Mouse (Mus musculus) T-helper 2 cell (primary cell): ENCODE data around the gene Kif15.

Experiments
- in situ Hi-C: fragments of 300-600 bp; cut with MboI, MseI; formaldehyde crosslinking; loops from one replicate; pipeline ENCODE4 v1.15.1; 2025; ENCODE audit warnings: high pct_unique_total_duplicates

Kif15 gene

DNA sequence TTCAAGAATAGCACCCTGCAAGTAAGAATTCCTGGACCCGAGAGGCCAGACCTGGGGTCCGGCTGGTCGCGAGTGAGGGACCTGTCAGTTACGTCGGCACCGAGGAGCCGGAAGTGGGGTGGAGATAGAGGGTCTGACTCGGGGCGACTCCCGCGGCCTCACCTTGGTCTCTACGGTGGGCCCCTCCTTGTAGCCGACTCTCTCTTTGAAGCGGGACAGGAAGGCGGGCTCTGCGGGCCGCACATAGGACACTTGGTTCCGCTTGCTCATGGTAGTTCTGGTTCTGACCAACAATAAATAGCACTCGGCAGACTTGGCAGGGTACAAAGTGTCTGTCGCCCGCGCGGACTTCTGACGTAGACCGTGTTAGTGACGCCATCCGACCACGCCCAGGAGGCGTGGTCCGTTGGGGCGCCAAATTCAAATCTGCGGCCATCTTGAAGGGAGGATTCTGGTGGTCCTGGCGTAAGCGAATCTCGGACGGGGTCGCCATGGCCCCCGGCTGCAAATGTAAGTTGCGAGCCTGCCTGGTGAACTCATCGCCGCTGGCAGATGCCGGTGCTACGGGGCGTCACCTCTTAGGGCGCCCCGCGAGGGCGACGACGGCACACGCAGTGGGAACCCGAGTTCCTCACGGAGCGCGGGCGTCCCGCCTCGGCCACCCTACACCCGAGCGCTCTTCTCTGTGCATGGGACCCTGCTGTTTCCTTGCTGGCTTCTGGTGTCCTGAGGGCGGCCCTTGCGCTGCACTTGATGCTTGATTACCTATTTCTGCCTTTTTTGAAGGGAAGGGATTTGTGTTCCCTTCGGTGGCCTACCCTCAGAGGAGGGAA lies at the start of gene Kif15, which contains the start of gene 1110059G10Rik:
Gene Kif15 (plus strand): TSS at position 404 of the 833 bp plus-strand sequence.
Gene 1110059G10Rik (minus strand): TSS at position 358 of the 833 bp plus-strand sequence.
- in situ Hi-C loops, result loop anchor here (10.0 kb wide), 2 partner anchors 216 to 656 kb away; partner anchors contain the start of gene Ano10

DNA sequence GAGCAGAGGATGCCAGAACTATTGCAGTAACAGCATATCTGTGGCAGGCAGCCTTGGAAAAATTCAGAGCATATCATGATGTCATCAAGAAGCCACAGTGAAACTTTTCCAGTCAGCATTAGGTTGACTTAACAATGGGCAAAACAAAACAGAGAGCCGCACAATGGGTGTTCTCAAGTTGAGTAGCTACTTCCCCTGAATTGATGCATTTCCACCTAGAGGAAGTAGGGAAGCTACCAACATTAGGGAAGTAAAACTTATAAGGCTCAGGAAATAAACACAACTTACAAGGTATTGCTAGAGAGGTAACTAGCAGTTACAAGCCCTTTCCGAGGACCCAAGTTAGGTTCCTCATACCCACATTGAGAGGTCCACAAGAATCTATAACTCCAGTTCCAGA lies 49.8 kb upstream of the Kif15 start:
- in situ Hi-C loops, result no loop called here

DNA sequence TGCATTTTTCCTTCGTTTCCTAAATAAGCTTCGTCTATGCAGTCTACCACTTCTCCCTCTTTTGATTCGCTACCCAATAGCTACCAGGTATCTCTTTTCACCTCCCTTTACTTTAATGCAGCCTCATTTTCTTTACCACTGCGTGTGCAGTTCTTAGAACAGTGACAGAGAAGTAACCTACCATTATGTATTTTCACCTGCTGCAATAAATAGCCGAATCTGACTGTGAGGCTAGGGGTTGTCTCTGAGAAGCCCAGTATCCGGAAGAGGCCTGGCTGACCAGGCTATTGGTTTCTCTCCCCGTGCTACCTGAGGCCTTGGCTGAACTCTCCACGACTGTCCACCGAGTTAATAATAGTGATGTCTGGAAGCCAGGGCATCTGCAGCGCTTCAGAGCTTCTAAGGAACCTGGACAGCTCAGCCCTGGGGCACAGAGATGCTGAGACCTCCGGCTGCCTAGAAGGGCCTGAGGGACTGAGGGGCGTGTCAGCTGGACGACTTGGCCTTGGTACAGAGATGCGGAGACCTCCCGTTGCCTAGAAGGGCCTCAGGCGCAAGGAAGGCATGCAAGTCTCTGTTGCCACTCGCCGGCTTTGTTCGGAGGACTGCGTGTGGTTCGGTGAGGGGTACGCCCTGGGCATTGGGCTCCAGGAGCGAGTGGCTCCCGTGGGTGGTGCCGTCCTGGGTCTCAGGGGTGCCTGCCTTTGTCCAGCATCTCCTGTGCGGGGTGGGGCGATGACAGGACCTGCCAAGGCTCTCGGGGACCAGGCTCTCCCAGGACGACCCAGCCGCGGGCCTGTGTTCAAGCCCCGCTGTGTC lies 47.9 kb upstream of the Kif15 start:
- in situ Hi-C loops, result no loop called here

DNA sequence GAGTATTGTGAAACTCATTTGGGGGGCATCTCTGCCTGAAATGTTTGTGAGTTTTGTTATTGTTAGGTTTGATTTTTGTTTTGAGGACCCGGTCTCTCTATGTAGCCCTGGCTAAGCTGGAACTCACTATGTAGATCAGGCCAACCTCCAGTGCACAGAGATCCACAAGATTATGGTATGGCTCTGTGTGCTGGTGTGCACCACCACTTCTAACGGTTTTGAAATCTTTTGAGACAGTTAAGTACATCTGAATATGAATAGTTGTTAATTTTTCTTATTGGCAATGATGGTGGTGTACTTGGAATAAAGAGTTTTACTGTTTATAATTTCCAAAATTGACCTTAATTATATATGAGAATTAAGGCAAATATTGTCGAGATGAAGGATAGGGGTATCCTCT lies 28.4 kb upstream of the Kif15 start:
- in situ Hi-C loops, result no loop called here

DNA sequence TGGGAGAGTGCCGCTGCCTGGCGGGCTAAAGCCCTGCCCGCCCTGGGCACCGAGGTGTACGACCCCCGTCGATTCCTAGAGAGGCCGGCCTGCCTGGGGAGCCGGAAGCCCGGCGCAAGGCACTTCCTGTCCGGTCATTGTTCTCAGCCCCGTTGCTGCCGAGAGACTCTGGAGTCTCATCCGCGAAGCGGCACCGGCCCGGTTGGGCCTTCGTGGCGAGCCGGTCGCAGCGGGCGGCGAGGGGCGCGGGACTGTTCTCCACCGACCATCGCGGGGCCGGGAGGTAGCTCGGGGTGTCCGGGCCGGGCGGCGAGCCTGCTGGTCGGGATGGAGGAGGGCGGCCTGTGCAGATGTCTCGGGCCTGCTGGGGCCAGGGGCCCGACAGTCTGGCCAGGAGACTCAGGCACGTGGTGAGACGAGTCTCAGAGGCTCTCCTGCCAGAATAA lies 27.9 kb upstream of the Kif15 start, which contains the start of gene Zfp105:
Gene Zfp105 (plus strand): TSS at position 137 of the 446 bp plus-strand sequence.
- in situ Hi-C loops, result no loop called here

DNA sequence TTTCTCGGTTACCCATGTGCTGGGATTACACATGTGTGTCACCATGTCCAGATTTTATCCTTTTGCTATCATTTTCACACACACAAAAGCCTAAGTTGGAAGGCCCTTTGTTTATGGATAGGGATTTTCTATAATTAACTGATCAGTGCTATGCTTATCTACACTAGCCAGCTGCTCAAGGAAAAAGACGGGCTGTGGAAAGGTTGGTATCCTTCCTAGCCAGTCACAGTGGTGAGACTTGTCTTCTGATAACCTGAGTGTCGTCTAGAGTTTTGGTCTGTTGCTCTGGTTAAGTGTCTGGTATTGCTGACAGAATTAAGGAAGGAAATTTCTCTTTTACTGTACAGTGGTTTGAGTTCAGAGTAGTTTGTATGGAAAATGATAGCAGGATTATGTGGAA lies 21.9 kb upstream of the Kif15 start:
- in situ Hi-C loops, result no loop called here

DNA sequence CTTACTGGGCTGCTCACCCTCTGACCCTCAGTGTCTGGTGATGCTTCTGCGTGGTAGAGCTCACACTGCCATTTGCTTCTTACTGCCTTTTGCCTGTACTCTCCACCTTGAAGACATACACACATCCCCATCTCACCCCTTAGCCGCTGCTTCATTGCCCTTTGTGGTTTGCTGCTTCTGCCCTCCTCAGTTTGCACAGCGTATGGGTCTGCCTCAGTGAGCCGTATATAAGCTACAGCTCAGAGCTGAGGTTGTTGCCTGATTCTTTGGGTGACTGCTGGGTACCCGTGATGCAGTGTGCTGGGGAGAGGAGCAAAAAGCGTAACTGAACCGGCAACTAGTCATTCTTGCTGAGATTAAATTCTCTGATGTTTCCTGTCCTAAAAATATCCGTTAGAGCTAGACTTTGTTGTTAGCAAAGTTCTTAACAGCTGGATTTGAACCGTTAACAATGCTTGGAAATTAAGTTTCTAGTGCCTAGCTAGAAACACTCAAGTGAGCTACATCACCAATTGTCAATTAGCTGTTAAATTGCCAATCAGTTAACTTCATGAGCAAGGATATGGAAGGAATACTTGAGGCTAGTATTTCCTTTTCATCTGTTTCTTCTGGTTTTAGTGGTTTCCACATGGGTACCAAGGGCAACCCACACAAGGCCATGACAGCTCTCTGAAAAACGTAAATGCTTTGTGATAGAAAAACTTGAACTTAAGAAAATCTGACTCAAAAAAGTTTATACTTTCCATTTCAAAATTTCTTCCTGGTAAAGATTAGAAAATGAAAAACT lies 47.8 kb downstream of the Kif15 start:
- in situ Hi-C loops, result no loop called here

DNA sequence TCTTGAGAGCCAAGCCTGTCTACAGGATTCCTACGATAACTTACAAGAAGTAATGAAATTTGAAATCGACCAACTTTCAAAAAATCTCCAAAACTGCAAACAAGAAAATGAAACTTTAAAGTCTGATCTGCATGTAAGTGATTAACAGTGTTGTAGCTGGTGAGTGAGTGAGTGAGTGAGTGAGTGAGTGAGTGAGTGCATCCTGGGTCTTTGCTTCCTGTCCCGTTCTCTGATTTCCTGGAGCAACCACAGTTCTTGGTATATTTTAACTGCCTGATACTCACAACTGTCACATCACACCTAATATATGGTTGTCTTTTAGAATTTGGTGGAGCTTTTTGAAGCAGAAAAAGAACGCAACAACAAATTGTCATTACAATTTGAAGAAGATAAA lies 48.3 kb downstream of the Kif15 start:
- in situ Hi-C loops, result no loop called here

DNA sequence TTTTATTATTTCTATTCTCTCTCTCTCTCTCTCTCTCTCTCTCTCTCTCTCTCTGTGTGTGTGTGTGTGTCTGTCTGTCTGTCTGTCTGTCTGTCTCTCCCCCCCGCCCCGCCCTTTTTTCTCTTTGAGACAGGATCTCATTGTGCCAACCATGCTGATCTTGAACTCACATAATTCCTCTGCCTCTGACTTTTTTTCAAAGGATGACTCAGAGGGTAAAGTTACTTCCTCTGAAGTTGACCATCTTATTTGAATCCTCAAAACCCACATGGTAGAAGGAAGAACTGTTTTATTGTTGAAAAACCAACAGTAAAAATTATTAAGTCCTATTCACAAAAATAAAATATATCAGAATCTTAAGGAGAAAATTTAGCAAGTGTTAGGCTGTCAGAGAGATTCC lies 53.9 kb downstream of the Kif15 start:
- in situ Hi-C loops, result loop anchor here (5.0 kb wide), 1 partner anchor 47 kb away; no protein-coding TSS in a partner anchor

DNA sequence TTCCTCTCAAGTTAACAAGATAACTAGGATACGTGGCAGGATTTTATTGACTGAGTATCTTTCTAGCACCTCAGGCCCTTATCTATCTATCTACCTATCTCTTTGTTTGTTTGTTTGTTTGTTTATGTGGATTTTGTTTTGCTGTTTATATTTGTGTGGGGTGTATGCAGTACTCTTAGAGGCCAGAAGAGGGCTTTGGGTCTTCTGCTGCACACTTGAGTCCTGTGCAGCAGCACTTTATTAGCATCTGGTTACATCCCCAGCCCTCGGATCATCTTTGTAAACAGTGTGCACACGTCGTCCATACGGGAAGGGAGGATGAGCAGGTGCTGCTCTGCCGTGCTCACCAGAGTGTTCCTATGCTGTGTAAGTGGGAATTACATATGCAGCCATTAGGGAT lies 55.2 kb downstream of the Kif15 start:
- in situ Hi-C loops, result loop anchor here (5.0 kb wide), 1 partner anchor 49 kb away; no protein-coding TSS in a partner anchor

DNA sequence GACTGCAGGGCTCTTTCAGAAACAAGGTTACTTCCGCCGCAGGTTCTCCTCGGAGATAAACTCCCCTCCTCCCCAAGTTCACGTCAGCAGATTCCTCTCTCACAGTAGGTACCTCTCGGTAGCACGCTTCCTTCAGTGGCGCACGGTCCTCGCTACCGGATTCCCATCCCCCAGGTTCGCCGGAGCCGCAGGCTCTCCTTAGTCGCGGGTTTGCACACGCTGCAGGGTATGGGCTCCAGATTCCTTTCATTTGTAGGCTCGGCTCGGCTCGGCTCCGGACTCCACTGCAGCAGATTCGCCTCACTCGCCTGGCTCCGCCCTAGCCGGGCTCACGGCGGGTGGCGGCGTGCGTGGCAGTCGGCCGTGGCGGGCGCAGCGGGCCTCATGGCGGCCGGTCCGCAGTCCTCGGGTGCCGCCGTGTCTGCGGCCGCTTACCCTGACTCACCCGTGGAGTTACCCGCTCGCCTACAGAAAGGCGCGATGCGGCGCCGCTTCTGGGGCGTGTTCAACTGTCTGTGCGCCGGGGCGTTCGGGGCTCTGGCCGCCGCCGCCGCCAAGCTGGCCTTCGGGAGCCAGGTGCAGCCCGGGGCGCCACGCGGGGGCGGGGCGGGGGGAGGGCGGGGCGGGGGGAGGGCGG lies 70.3 kb downstream of the Kif15 start, which contains the start of gene Tmem42:
Gene Tmem42 (plus strand): TSS at position 332 of the 637 bp plus-strand sequence.
- in situ Hi-C loops, result no loop called here

DNA sequence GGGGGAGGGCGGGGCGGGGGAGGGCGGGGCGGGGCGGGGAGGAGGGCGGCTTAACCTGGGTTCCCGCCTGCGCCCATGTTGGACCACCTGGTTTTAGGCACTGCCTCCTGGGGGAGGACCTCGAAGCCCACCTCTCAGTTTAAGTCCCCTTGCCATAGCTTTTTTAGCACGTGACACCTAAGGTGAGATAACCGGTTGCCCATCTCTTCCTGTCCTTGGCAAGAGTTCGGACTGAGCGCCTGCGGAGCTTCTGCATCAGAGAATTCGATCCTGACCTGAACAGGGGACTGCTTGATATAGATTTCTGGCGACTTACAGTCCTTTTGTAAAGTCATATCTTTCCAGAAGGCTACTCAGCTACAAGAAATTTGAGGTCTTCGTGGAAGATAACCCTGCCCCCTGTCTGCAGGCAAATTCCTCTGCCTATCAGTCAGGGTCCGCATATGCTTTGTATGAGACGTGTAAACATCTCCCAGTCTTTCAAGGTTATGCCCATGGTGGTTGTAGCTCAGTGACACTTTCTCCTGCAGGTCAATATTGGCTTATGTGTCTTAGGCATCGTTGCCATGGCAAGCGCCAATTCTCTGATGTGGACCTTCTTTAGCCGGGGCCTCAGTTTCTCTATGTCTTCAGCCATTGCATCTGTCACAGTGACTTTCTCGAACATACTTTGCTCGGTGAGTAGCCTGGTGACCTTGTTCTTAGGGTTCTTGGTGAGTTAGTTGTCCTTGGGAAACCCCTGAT lies 71.0 kb downstream of the Kif15 start:
- in situ Hi-C loops, result no loop called here

DNA sequence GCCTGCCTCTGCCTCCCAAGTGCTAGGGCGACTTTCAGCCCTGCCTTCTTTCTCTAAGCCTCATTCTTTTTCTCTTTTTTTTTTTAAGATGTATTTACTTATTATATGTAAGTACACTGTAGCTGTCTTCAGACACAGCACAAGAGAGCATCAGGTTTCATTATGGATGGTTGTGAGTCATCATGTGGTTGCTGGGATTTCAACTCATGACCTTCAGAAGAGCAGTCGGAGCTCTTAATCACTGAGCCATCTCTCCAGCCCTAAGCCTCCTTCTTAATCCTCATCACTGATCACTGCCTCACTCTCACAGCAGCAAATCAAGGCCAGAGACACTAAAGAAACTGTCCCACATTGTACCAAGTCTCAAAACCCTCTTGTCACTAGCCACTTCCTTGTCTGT lies 73.4 kb downstream of the Kif15 start:
- in situ Hi-C loops, result no loop called here

DNA sequence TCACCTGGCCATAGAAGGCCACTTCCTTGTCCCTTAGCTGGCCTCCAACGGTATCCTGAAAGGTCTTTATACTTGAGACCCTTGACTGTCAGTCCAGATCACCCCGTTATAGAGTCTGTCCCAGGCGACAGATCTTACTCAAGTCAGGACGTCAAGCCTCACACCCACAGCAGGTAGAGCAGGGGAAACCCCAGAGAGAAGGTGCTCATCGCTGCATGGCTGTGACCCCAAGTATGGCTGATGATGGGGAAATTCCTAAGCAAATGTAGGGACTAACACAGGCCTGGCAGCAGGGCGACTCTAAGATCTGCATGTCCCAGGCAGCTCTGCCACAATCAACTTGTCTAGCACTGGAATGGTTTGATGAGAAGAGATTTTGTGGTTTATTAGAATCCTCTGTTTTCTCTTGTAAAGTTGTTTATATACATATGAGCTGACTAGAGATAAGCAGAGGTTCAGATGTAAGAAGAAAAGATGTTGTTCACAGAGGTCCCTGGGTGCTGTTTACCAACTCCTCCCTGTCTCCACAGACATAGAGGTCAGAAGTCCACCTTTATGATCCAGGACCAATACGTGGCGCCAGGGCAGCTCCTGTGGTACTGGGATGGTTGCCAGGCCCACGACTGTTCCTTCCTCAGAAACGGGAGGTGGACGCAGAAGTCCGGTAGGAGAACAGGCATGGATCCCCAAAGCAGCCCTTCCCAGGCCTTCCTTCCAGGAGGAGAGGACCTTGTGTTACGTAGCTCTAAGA lies 80.8 kb downstream of the Kif15 start:
- in situ Hi-C loops, result no loop called here

DNA sequence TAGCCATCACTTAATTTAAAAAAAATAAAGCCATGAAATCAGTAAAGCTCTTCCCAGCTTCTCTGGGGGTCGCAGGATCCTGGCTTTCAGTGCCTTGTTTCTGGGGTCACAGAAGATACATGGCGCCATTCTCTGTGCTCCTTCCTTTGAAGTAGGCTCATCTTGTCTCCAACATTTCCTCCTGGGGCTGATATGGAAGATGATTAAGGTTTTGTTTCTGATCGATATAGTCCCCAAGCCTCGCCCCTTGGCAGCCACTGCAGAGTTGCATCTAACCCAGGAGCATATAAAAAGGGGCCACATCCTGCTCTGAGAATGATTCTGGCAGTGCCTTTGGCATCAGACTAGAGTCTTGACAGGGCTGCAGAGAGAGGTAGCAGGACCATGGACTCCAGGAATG lies 83.6 kb downstream of the Kif15 start, which contains the start of gene Tgm4:
Gene Tgm4 (plus strand): TSS at position 301 of the 400 bp plus-strand sequence.
- in situ Hi-C loops, result no loop called here

DNA sequence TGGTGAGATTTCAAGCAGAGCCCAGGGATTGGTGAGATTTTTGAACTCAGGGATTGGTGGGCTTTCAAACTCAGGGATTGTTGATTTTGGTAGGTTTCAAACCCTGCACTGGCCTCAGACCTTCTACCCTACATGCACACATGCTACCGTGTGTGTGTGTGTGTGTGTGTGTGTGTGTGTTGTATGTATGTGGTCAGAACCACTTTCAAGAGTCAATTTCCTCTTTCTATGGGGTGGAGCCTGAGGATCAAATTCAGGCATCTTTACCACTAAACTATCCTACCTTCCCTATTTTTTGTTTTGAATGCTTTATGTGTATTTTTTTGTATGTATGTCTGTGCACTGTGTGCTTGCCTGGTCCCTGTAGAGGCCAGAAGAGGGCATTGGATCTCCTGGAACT lies 96.8 kb downstream of the Kif15 start:
- in situ Hi-C loops, result no loop called here

DNA sequence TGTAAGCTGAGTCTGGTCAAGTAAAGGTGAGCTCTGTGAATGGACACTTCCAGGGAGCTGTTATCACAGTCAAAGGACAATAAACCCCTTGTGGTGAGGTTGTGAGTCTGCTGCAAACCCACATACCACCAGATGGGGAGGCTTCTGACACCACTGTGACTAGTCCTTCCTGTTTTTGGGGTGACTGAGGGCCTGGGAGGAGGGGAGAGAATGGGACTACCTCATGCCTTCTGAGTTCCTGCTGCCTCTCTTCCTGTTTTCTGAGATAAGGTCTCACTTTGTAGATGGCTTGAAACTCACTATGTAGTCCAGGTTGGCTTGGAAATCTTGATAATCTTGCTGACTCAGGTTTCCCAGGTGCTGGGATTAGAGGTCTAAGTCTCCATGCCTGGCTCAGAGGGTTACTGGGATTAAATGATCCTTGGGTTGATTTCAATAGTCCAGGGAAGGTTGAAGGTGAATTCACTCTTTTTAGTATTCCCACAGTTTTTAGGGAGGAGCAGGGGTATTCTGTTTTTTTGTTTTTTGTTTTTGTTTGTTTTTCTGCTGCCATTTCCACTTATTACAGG lies 108.0 kb downstream of the Kif15 start:
- in situ Hi-C loops, result no loop called here

DNA sequence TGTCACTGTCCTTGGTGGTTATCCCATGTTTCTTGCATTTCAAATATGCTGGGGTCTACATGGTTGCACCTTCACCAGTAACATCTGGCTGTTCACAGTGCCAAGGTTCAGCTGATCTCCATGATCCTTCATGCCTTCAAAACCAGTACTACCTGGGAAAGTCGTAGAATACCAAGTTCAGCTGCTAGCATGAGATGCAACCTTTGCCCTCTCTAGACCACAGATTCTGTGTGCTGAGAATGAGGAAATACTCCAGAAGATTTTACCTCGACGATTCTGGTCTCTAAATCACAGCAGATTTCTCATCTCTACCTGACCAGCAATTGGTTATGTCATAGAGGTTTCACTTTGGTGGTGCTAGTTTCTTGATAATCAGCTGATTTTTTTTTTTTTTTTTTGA lies 109.3 kb downstream of the Kif15 start:
- in situ Hi-C loops, result loop anchor here (10.0 kb wide), 1 partner anchor 895 kb away; no protein-coding TSS in a partner anchor
